Mouse (Mus musculus) layer of hippocampus, adult 9-11 months (tissue): ENCODE results near the gene Layn.

Source experiments
- DNase-seq: peaks from one replicate; pipeline ENCODE4 v3.0.0; 2022

Gene Layn

GRCm38 (mm10) chr9:51032291-51032690, 44.6 kb downstream of the Layn start:
- no peak for DNase-seq

- DNase-seq = no peak
These were observed 45.3 kb downstream of the Layn start for GRCm38 (mm10) chr9:51031603-51032002.

GRCm38 (mm10) chr9:51030147-51030546, 46.7 kb downstream of the Layn start:
- DNase-seq = no peak

DNA sequence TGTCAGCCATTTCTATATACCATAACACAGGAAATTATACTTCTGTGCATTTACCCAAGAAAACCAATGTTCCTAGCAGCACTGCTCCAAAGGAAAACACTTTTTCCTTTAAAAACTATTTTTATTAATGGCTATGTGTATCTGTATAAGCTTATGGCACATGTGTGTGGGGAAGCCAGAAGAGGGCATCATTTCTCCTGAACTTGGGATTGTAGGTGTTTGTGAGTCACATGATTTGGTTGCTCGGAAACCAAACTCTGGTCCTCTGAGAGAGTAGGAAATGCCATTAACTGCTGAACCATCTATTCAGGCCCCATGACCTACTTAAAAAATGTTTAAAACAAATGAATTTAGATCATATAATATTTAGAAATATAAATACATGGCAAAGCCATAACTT, 49.9 kb downstream of the Layn start:
- no peak for DNase-seq

DNA sequence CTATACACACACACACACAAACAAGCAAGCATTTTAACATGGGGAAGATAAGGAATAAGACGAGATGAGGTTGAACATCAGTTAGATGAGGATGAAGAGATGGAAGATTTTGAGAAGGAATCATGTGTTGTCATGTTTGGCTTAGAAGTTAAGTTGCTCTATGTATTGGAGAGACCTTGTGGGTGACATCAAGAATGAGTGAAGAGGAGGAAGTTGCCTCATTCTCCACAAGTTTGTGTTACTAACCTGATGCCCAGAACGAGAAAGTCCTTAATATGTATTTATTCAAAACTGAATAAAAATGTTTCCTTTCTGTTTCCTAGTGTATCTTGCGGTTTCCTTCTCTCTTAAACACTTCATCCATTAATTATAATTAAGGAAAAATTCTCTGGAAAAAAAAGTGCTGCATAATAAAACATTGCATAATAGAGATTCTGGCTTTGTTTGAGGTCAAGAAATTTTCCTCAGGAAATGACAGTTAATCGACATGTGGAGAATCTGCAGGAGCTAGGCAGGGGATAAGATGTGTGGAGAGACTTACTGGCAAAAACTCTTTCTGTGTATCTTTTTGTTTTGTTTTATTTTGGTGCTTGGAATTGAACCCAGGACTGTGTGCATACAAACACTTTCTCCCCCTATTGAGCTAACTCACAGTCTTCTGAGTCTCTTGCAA, 55.6 kb downstream of the Layn start:
- no peak for DNase-seq

GRCm38 (mm10) chr9:51020351-51020750, 56.5 kb downstream of the Layn start:
- no peak for DNase-seq

DNA sequence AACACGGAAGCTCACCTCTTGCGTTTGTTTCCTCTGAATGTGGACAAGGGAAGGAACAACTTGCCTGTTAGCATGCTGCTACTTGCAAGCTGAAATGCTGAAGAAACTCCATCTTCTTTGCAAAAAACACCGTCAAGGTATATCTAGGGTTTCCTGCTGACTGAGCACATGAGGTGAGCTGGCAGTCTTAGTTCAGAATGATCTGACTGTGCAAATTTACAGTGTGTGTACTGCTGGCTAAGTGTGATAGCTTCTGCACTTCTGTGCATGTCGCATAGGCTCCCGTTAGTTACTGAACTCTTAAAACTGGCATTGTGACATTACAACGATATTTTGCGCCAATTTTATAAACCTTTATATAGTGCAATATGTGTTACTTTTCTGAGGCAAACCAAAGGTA, 57.2 kb downstream of the Layn start:
- no peak for DNase-seq

DNA sequence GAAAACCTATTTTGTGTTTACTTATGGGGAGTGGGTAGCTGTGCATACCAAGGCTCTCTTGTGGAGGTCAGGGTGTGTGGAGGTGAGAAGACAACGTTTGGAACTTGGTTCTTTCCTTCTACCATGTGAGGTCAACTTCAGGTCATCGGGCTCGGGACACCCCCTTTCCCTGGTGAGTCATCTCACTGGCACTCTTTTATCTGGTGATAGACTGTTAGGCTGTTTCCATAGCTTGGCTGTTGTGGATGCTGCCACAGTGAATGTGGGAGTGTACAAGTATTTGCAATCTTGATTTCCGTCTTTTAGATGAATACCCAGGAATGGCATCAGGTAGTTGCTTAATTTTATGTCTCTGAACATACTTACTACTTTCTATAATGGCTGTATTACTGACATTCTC, 61.2 kb downstream of the Layn start:
- no peak for DNase-seq

- DNase-seq = no peak
These were observed 63.2 kb downstream of the Layn start for GRCm38 (mm10) chr9:51013644-51014043.

DNA sequence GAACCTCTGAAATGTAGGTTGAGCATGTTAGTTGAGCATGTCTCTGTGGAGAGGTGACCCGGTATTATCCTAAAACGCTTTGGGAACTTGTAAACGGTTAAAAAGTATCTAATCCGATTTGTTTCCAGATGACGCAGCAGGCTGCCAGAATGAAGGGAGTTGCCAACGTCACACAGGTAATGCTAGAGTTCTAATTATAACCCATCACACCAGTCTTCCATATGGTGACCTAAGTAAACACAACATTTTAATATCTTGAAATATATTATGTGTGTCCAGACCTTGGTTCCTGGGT, 67.3 kb downstream of the Layn start:
- peak; percentile 14 for DNase-seq

- peak; percentile 90 for DNase-seq
These were observed 67.8 kb downstream of the Layn start, which contains the start of gene Sik2 for GRCm38 (mm10) chr9:51008841-51009655. Gene Sik2, minus strand, starts transcription at chr9:51009073.

GRCm38 (mm10) chr9:51008068-51008840, 68.6 kb downstream of the Layn start:
- peak; percentile 10 for DNase-seq

DNA sequence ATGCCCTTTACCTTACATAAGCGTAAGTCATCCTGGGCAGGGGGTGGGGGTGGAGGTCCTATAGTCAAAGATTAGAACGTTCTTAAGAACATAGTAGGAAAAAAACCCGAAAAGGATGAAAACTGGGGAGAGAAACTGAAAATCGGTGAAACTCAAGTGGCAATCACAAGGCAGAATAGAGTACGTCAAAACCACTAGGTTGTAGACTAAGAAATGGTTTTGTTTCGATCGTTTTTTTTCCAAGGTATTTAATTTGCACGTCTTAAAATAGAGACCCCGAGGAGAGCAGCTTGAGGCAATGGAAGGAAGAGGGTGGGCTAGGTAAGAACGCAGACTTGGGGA, 69.2 kb downstream of the Layn start:
- DNase-seq = no peak

DNA sequence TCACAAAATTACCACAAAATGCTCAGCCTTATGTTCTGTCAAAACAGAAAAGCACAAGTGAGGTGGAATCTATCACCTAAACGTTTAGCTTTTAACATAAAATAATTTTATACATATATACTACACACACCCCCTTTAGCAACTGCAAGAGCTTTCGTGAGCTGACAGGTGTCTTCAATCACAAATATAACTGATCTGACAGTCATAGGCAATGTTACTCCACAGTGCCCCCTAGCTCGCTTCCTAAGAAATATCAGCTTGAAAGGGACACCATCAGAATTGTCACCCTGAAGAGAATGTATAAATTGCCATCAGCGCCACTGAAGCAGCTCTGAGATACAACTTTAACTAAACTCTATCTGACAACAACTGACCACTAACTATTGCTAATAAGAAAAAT, 70.0 kb downstream of the Layn start:
- DNase-seq = peak; percentile 39
